Mouse (Mus musculus) duodenum, adult 2 months (tissue): ENCODE results near the gene Gm13288. TPM values are rescaled to one million over a fixed set of nuclear protein-coding genes. Genes with fewer than 3 reads are reported as not detected.

Experiments
- polyA plus RNA-seq: library from polyadenylated mRNA; depleted of rRNA; stranded (reverse); fragments of >200 nt; gene quantifications from 2 replicates; pipeline ENCODE4 v1.2.3, GENCODE M21; 2012; ENCODE audit warnings: low replicate concordance; rRNA removed

The Gm13288 gene
- polyA plus RNA-seq, 1 experiment = not detected

Other genes with a start within 250 kb of the Gm13288 start
- not detected in 2 replicates for gene Ifna15, start 247.3 kb upstream of the Gm13288 start, polyA plus RNA-seq
- gene Ifna14, start 233.7 kb upstream of the Gm13288 start, polyA plus RNA-seq = not detected in 2 replicates
- gene Ifna9, start 213.1 kb upstream of the Gm13288 start, polyA plus RNA-seq = not detected in 2 replicates
- not detected in 2 replicates for gene Ifna12, start 202.2 kb upstream of the Gm13288 start, polyA plus RNA-seq
- not detected in 2 replicates for gene C87499, start 171.1 kb upstream of the Gm13288 start, polyA plus RNA-seq
- not detected in 2 replicates for gene Ifna13, start 161.1 kb upstream of the Gm13288 start, polyA plus RNA-seq
- gene Ifna16, start 128.6 kb upstream of the Gm13288 start, polyA plus RNA-seq = not detected in 2 replicates
- not detected in 2 replicates for gene Ifna2, start 121.6 kb upstream of the Gm13288 start, polyA plus RNA-seq
- not detected in 2 replicates for gene Ifnab, start 114.2 kb upstream of the Gm13288 start, polyA plus RNA-seq
- gene Gm26566, start 83.7 kb upstream of the Gm13288 start, polyA plus RNA-seq = 0.11 and 0.27 TPM in 2 replicates
- gene Klhl9, start 83.1 kb upstream of the Gm13288 start, polyA plus RNA-seq = 5.4 and 7.9 TPM in 2 replicates
- gene Gm13271, start 50.7 kb upstream of the Gm13288 start, polyA plus RNA-seq = not detected in 2 replicates
- gene Gm13283, start 45.4 kb upstream of the Gm13288 start, polyA plus RNA-seq = not detected in 2 replicates
- not detected in 2 replicates for gene Gm13290, start 31.7 kb upstream of the Gm13288 start, polyA plus RNA-seq
- not detected in 2 replicates for gene Gm13289, start 28.6 kb upstream of the Gm13288 start, polyA plus RNA-seq
- not detected in 2 replicates for gene Gm13272, start 25.7 kb upstream of the Gm13288 start, polyA plus RNA-seq
- gene Ifnz, start 23.4 kb upstream of the Gm13288 start, polyA plus RNA-seq = not detected in 2 replicates
- gene Gm13276, start 19.8 kb upstream of the Gm13288 start, polyA plus RNA-seq = not detected in 2 replicates
- not detected in 2 replicates for gene Gm13277, start 16.9 kb upstream of the Gm13288 start, polyA plus RNA-seq
- not detected in 2 replicates for gene Gm13278, start 14.0 kb upstream of the Gm13288 start, polyA plus RNA-seq
- gene Gm13275, start 11.0 kb upstream of the Gm13288 start, polyA plus RNA-seq = not detected in 2 replicates
- gene Gm13279, start 8.1 kb upstream of the Gm13288 start, polyA plus RNA-seq = not detected in 2 replicates
- not detected in 2 replicates for gene Gm13285, start 5.9 kb upstream of the Gm13288 start, polyA plus RNA-seq
- 0.49 TPM in 1 of 2 replicates, not detected in the other for gene Gm13287, start 2.3 kb upstream of the Gm13288 start, polyA plus RNA-seq
- gene Ifna7, start 10.7 kb downstream of the Gm13288 start, polyA plus RNA-seq = not detected in 2 replicates
- gene Ifna11, start 14.4 kb downstream of the Gm13288 start, polyA plus RNA-seq = not detected in 2 replicates
- gene Ifna6, start 21.9 kb downstream of the Gm13288 start, polyA plus RNA-seq = not detected in 2 replicates
- gene Ifna5, start 30.0 kb downstream of the Gm13288 start, polyA plus RNA-seq = not detected in 2 replicates
- gene Ifna4, start 36.3 kb downstream of the Gm13288 start, polyA plus RNA-seq = not detected in 2 replicates
- not detected in 2 replicates for gene Ifna1, start 44.6 kb downstream of the Gm13288 start, polyA plus RNA-seq
- 0.21 TPM in 1 of 2 replicates, not detected in the other for gene Ifne, start 74.7 kb downstream of the Gm13288 start, polyA plus RNA-seq